Mouse (Mus musculus): ENCODE results near the gene Jmjd1c.
A peak's percentile ranks its signal among the peaks of the same experiment; 100 is the strongest.

DNA sequence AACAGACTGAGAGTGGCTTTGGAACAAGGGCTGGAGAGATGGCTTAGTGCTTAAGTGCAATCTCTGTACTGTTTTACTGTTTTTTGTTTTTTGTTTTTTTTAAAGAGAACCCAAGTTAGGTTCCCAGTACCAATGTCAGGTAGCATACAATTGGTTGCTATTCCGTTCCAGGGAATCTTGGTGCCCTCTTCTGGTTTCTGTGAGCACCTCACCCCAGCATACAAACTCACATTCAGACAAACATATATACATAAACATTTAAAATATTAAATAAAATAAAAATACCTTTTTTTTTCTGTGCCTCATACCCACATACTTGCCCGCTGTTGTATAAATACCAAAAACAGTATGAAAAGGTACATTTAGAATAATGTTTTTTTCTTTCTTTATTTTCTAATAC lies 38.4 kb downstream of the Jmjd1c start:
- TF ChIP-seq CTCF (IDR thresholded peaks at IDR 0.05; ENCODE audit: low read depth), result peak; percentile 34
- TF ChIP-seq EP300 (IDR thresholded peaks at IDR 0.05; ENCODE audit: low read depth), result no peak

Measured in liver, postnatal 0 days (tissue).